Mouse (Mus musculus) liver, adult 2 months (tissue): ENCODE measurements around the gene Wdr73.

Experiments used
- CTCF ChIP-seq: fragments of 200-500 bp; IDR thresholded peaks from 2 replicates; pipeline ENCODE4 v1.5.1; 2011; ENCODE audit warnings: low read depth, low read length, control low read depth
- POLR2A ChIP-seq: fragments of 200-500 bp; IDR thresholded peaks from 2 replicates; pipeline ENCODE4 v1.6.1; 2011; ENCODE audit warnings: low read length, control low read depth; ENCODE audit not compliant: insufficient read depth; ENCODE audit errors: extremely low read depth

GRCm38 (mm10) chr7:80860227-80860626 is 40.8 kb downstream of the Wdr73 start:
- TF ChIP-seq POLR2A (no peak), CTCF (no peak)
